Mouse (Mus musculus): Measurements from ENCODE around the gene Cct4.

- TF ChIP-seq CTCF (IDR thresholded peaks at IDR 0.05; ENCODE audit: control insufficient read depth, insufficient read depth, insufficient read length) (no peak), MYOD1 (IDR thresholded peaks at IDR 0.05; ENCODE audit: control insufficient read depth, insufficient read length, low read depth) (no peak), MAX (IDR thresholded peaks at IDR 0.05) (no peak)
Measured at GRCm38 (mm10) chr11:22989786-22990185, 533 bp upstream of the Cct4 start.

Data from C2C12 (cell line).